Mouse (Mus musculus) neural tube, embryonic 12.5 days (tissue): ENCODE results near the gene Cbfa2t3. TPM values are rescaled to one million over a fixed set of nuclear protein-coding genes. Genes with fewer than 3 reads are reported as not detected.

ENCODE experiments used
- ATAC-seq: fragments of 200-750 bp; cut with Nextera tagmentation; 2 replicates; pipeline ENCODE4 v1.8.0; 2017; ENCODE audit warnings: low read depth, mild to moderate bottlenecking, moderate TSS enrichment, moderate library complexity; ENCODE audit not compliant: low FRiP score
- H3K27ac ChIP-seq: fragments of 300-500 bp; sonication (generic); 2 replicates; pipeline ENCODE4 v1.5.1; 2016
- H3K27me3 ChIP-seq: fragments of 300-500 bp; sonication (generic); replicated peaks from 2 replicates; pipeline ENCODE4 v1.6.1; 2016; ENCODE audit warnings: mild to moderate bottlenecking
- H3K36me3 ChIP-seq: fragments of 300-500 bp; sonication (generic); 2 replicates; pipeline ENCODE4 v1.6.1; 2016; ENCODE audit warnings: mild to moderate bottlenecking
- H3K4me1 ChIP-seq: fragments of 300-500 bp; sonication (generic); 2 replicates; pipeline ENCODE4 v1.6.1; 2016
- H3K4me2 ChIP-seq: fragments of 300-500 bp; sonication (generic); replicated peaks from 2 replicates; pipeline ENCODE4 v1.6.1; 2016; ENCODE audit warnings: mild to moderate bottlenecking
- H3K4me3 ChIP-seq: fragments of 300-500 bp; sonication (generic); 2 replicates; pipeline ENCODE4 v1.5.1; 2016
- H3K9ac ChIP-seq: fragments of 300-500 bp; sonication (generic); 2 replicates; pipeline ENCODE4 v1.6.1; 2016; ENCODE audit warnings: mild to moderate bottlenecking
- H3K9me3 ChIP-seq: fragments of 300-500 bp; sonication (generic); 2 replicates; pipeline ENCODE4 v1.6.1; 2016; ENCODE audit warnings: mild to moderate bottlenecking
- WGBS: fragments of 180-500 bp; shearing (Covaris S2); methylation state at CpG from one replicate; pipeline ENCODE4 v1.1.7; 2016; 5-methylcytosine and 5-hydroxymethylcytosine counted together
- polyA plus RNA-seq: library from polyadenylated mRNA; unstranded; fragments of >200 nt; fragmentation: Nextera tagmentation; extraction: Ambion mirVana; gene quantifications from 2 replicates; pipeline ENCODE4 v1.2.1, GENCODE M21; 2016

Gene Cbfa2t3
- polyA plus RNA-seq, 1 experiment from 2014 or later, result 15.3 TPM

DNA sequence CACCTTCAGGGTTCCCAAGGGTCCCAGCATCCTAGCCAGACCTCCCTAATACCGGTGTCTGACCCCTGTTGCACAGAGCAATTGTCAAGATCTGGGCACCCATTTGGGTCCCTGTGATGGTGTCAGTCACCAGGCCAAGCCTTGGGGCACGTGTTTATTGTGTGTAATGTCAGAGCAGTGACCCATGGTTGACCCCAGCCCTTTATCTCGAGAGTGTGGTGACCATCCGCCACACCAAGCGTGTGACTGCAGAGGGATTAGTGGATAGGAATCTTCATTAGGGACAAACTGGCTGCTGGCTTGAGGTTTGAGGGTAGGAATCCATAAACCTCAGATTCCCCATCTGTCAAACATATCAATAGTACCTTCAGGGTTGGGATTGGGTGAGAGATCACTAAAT lies 29.5 kb downstream of the Cbfa2t3 start:
- no peak overlapping the region for H3K4me2 ChIP-seq
- no peaks in the 10 kb centered on the region; the same call in 1 of the 2 replicates for H3K36me3 ChIP-seq
- 22% methylated on average over 5 of the region's 5 CpGs for WGBS
- no peak for ATAC-seq
- H3K9ac ChIP-seq, result no peak overlapping the region
- no peak overlapping the region for H3K4me3 ChIP-seq
- H3K9me3 ChIP-seq, result no peaks in the 10 kb centered on the region
- 0 out of 2 replicates have a peak, but pooled peaks cover 9% of the 10 kb centered on the region for H3K27me3 ChIP-seq
- H3K4me1 ChIP-seq, result peaks cover 65% of the 10 kb centered on the region
- no peak overlapping the region for H3K27ac ChIP-seq

DNA sequence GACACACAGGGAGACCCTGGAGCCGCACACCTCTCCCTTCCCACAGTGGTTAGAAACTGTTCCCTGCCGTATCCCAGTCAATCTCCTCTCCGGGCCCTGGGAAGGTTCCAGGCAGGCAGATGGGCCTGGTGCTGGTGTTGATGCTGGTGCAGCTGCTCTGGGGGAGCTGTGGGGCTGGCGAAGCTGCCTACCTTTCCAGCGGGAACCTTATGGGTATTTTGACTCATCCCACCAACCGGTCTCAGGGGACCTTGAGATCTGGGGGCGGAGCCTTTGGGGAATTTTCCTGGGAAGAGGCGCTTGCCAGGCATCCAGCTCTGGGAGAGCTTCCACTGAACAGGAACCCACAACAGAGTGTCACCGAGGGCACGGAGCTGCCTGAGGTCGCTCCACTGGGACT lies 31.1 kb downstream of the Cbfa2t3 start:
- Histone ChIP-seq H3K4me2 (no peak overlapping the region), H3K9me3 (no peaks in the 10 kb centered on the region), H3K27ac (no peak overlapping the region), H3K36me3 (no peaks in the 10 kb centered on the region; the same call in 1 of the 2 replicates), H3K4me3 (no peak overlapping the region), H3K9ac (no peak overlapping the region), H3K4me1 (peaks cover 70% of the 10 kb centered on the region), H3K27me3 (0 out of 2 replicates have a peak, but pooled peaks cover 5% of the 10 kb centered on the region)
- WGBS, result 77% methylated on average over 11 of the region's 11 CpGs
- no peak for ATAC-seq

DNA sequence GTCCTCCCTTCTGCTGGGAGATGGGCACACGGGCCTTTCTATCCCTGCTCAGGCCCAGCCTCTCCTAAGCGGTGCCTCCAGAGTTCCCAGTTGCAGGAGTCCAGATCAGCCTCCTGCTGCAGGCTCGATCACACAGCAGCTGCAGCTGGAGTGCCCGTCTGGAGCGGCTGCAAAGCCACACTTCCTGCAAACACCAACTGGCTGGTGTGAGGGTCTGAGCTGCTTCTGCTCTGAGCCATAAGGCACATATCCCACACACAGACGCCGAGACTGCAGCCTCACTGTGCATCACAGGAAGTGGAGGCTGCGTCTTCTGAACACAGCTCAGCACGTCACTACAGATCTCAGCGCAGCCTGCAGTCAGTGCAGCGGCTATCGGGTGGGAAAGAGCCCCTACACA lies 32.1 kb downstream of the Cbfa2t3 start:
- Histone ChIP-seq H3K9ac (0 out of 2 replicates have a peak overlapping the region, but pooled peaks have one; percentile 1), H3K9me3 (no peaks in the 10 kb centered on the region), H3K4me1 (peaks cover 75% of the 10 kb centered on the region), H3K36me3 (no peaks in the 10 kb centered on the region; the same call in 1 of the 2 replicates), H3K4me3 (no peak overlapping the region), H3K27ac (no peak overlapping the region), H3K27me3 (no peaks in the 10 kb centered on the region), H3K4me2 (peak overlapping the region; percentile 7; the same call in 1 of the 2 replicates)
- no peak for ATAC-seq
- WGBS, result 63% methylated on average over 12 of the region's 12 CpGs

DNA sequence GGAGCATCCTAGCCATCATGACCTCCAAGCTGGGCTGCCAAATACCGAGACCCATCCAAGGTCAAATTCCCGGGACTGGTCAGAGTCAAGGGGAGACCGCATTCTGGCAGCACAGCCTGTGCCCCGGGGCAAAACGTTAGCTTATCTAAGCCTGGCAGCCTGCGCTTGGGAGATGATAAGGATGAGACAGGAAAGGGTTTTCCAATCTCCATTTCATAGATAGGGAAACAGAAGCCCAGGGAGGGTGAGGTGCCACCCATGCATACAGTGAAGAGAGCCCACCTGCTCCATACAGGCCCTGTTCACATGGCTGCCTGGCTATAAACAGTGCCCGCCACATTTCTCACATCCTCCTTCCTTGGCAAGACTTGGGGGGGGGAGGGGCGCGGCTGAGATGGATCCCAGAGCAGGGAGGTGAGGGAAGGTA lies 32.6 kb downstream of the Cbfa2t3 start:
- Histone ChIP-seq H3K36me3 (no peaks in the 10 kb centered on the region; the same call in 1 of the 2 replicates), H3K4me1 (peaks cover 75% of the 10 kb centered on the region), H3K27me3 (no peaks in the 10 kb centered on the region), H3K4me2 (peak overlapping the region; percentile 7; the same call in 1 of the 2 replicates), H3K4me3 (no peak overlapping the region), H3K27ac (no peak overlapping the region), H3K9ac (peak overlapping the region; percentile 1; the same call in 1 of the 2 replicates), H3K9me3 (no peaks in the 10 kb centered on the region)
- no peak for ATAC-seq
- WGBS, result 67% methylated on average over 9 of the region's 9 CpGs

DNA sequence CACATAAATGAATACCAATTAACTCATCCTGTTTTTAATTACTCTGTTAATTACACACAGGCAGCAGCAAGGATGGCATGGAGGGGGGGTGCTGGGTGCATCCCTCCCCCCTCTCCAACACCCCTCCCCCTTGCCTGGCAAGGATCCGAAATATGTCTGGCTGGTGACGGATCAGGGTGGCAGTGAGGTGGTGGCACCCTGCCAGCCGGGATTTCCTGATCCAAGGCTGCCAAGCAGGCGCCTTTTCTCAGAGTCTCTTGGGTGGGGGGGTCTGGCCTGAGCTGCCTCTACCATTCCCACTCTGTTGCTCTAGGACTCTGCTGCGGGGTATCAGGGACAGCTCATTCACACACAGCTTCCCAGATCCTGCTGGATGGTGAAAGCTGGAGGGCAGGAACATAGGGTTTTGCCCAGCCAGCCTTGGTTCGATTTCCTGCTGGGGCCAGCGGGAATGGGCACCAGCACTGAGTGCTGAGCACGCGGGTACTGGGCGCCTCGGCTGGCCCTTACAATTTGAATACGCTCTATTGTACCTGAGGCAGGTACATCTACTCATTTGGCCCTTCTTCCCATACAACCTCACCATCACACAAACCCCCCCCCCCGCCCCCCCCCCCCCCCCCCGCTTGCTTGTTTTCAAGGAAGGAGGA lies 33.1 kb downstream of the Cbfa2t3 start:
- 71% methylated on average over 12 of the region's 14 CpGs for WGBS
- H3K27ac ChIP-seq, result no peak overlapping the region
- no peak overlapping the region for H3K4me3 ChIP-seq
- no peaks in the 10 kb centered on the region; the same call in 1 of the 2 replicates for H3K36me3 ChIP-seq
- H3K4me1 ChIP-seq, result peaks cover 75% of the 10 kb centered on the region
- ATAC-seq, result no peak
- H3K27me3 ChIP-seq, result no peaks in the 10 kb centered on the region
- no peaks in the 10 kb centered on the region for H3K9me3 ChIP-seq
- peak overlapping the region; percentile 12; the same call in 1 of the 2 replicates for H3K4me2 ChIP-seq
- no peak overlapping the region for H3K9ac ChIP-seq

DNA sequence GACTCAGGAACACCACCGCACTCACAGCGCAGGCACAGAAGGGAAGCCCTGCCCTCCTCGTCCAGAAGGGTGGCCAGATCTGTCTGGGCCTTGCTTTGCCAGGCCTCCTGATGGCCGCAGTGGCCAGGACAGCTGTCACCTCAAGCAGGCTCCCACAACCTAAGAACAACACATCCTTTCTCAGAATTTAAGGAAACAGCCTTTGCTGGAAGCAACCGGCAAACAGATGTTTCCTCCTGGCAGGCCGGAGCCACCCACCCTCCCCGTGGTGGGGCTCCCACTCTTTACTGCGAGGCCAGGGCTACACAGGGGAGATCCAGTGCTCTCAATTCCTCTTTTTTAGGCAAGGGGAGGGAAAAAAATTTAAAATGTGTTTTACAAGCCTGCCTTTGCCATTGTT lies 33.7 kb downstream of the Cbfa2t3 start:
- Histone ChIP-seq H3K27ac (no peak overlapping the region), H3K27me3 (no peaks in the 10 kb centered on the region), H3K36me3 (no peaks in the 10 kb centered on the region; the same call in 1 of the 2 replicates), H3K9ac (no peak overlapping the region), H3K4me2 (0 out of 2 replicates have a peak overlapping the region, but pooled peaks have one; percentile 12), H3K4me3 (no peak overlapping the region), H3K4me1 (peaks cover 70% of the 10 kb centered on the region), H3K9me3 (no peaks in the 10 kb centered on the region)
- ATAC-seq, result no peak
- 55% methylated on average over 8 of the region's 8 CpGs for WGBS

DNA sequence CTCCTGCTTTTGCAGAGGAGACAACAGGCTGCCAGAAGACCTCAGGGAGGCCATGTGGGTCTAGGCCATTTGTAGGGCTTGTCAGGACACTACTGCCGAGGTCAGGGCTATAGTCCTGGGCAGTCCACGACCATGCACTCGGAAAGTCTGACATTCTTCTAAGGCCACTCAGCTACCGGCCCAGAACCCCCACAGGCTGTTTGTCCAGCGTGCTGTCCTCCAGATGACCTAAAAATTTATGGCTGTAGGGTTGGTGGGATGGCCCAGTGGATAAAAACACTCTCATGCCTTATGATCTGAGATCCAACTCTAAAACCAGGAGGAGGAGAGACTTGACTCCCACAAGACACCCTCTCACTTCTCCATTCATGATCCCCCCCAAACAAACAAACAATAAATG lies 35.2 kb downstream of the Cbfa2t3 start:
- H3K9ac ChIP-seq, result no peak overlapping the region
- no peak overlapping the region for H3K4me3 ChIP-seq
- WGBS, result 59% methylated on average over 5 of the region's 5 CpGs
- no peak for ATAC-seq
- H3K36me3 ChIP-seq, result no peaks in the 10 kb centered on the region; the same call in 1 of the 2 replicates
- H3K4me1 ChIP-seq, result peaks cover 69% of the 10 kb centered on the region
- H3K27ac ChIP-seq, result no peak overlapping the region
- H3K27me3 ChIP-seq, result no peaks in the 10 kb centered on the region
- no peaks in the 10 kb centered on the region for H3K9me3 ChIP-seq
- no peak overlapping the region for H3K4me2 ChIP-seq

DNA sequence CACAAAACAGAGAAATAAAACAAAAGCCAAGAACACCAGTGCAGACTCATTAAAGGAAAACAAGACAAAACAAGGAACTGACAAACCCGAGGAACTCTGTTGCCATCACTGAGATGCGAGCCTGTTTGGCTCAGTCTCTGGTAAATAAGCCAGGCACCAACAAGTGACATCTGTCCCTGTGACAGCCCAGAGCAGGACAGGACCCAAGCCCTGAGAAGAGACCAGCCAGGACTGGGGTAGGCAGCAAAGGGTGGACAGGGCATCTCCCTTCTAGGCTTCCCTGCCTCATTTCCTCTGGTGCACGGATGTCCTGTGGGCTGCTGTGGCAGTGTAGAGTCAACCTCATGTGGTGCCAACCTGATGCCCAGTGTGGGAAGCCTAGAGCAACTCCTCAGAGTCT lies 35.8 kb downstream of the Cbfa2t3 start:
- H3K9me3 ChIP-seq, result no peaks in the 10 kb centered on the region
- no peaks in the 10 kb centered on the region; the same call in 1 of the 2 replicates for H3K36me3 ChIP-seq
- no peaks in the 10 kb centered on the region for H3K27me3 ChIP-seq
- ATAC-seq, result no peak
- H3K4me3 ChIP-seq, result no peak overlapping the region
- H3K27ac ChIP-seq, result no peak overlapping the region
- H3K9ac ChIP-seq, result no peak overlapping the region
- peaks cover 72% of the 10 kb centered on the region for H3K4me1 ChIP-seq
- no peak overlapping the region for H3K4me2 ChIP-seq
- 83% methylated on average over 3 of the region's 3 CpGs for WGBS

DNA sequence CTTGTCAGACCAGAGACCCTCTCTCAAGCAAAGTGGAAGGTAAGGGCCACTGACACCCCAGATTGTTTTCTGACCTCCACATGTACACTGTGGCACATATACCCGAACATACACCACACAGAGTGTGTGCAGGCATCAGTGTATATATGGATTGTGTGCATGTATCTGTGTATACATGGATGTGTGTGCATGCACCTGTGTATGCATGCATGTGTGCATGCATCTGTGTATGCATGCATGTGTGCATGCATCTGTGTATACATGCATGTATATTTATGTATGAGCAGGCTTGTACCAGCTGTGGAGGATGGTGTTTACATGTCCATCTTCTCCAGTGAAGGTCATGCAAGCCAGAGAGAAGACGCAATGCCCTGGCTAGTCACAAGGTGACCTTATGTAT lies 37.0 kb downstream of the Cbfa2t3 start:
- Histone ChIP-seq H3K4me2 (no peak overlapping the region), H3K9ac (no peak overlapping the region), H3K4me1 (peaks cover 68% of the 10 kb centered on the region), H3K27me3 (no peaks in the 10 kb centered on the region), H3K9me3 (no peaks in the 10 kb centered on the region), H3K4me3 (no peak overlapping the region), H3K27ac (no peak overlapping the region), H3K36me3 (no peaks in the 10 kb centered on the region)
- ATAC-seq, result no peak
- WGBS, result 86% methylated on average over 2 of the region's 2 CpGs

DNA sequence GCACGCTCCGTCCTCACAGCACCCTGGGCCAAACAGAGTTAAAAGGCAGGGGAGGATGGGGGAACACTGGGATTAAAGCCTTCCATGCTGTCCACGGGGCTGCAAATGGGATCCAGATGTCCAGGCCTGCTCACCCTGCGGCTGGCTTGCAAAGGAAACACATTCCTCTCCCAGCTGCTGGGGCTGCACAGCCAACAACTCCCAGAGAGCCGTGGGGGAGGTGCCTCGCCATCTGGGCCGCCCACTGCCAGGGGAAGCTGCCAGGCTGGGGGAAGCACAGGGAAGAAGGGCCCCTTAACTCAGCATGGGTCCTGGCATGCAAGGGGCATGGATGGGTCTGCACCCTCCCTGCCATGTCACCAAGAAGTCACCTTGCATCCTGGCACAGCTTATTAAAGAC lies 37.8 kb downstream of the Cbfa2t3 start:
- H3K4me2 ChIP-seq, result 0 out of 2 replicates have a peak overlapping the region, but pooled peaks have one; percentile 7
- H3K27me3 ChIP-seq, result no peaks in the 10 kb centered on the region
- no peak overlapping the region for H3K4me3 ChIP-seq
- no peak overlapping the region for H3K27ac ChIP-seq
- peaks cover 60% of the 10 kb centered on the region for H3K4me1 ChIP-seq
- ATAC-seq, result no peak
- no peak overlapping the region for H3K9ac ChIP-seq
- 41% methylated on average over 7 of the region's 7 CpGs for WGBS
- no peaks in the 10 kb centered on the region for H3K36me3 ChIP-seq
- H3K9me3 ChIP-seq, result no peaks in the 10 kb centered on the region

DNA sequence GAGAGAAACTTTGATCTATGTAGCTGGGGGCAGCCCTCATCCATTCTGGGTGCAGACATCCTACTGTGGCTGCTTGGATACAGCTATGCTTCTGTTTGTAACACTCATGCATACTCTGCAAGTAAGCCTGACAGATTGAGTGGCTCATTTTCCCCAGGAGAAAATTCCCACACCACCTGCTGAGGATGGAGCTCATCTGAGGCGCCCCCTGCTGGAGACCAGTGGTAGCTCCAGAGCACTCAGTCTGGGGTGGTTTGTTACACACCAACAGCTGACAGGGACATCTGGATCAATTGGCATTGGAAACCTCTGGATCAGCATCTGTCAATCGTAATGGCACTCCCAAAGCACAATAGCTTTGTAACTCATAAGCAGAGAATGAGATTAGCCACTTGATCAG lies 38.9 kb downstream of the Cbfa2t3 start:
- no peak overlapping the region for H3K4me2 ChIP-seq
- H3K4me3 ChIP-seq, result no peak overlapping the region
- H3K36me3 ChIP-seq, result no peaks in the 10 kb centered on the region
- no peak overlapping the region for H3K9ac ChIP-seq
- no peak for ATAC-seq
- H3K27ac ChIP-seq, result no peak overlapping the region
- peaks cover 58% of the 10 kb centered on the region for H3K4me1 ChIP-seq
- H3K27me3 ChIP-seq, result no peaks in the 10 kb centered on the region
- 73% methylated on average over 2 of the region's 2 CpGs for WGBS
- no peaks in the 10 kb centered on the region for H3K9me3 ChIP-seq

DNA sequence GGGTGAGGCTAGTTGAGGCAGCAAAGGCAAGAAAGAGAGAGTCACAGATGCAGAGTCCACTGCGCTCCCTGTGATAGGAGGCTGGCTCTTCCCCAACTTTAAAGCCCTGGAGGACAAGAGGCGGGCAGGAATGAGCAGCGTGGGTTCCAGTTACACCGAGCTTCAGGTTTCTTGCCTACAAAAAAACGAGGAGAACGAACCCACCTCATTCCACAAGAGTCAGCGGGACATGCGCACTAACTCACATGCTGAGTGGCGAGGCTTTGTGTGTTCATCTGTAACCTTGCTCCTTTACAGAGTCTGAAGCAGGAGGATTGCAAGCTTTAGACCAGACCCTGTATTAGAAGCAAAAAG lies 40.1 kb downstream of the Cbfa2t3 start:
- no peak overlapping the region for H3K27ac ChIP-seq
- H3K9me3 ChIP-seq, result no peaks in the 10 kb centered on the region
- no peaks in the 10 kb centered on the region for H3K36me3 ChIP-seq
- H3K4me1 ChIP-seq, result peaks cover 57% of the 10 kb centered on the region
- no peaks in the 10 kb centered on the region for H3K27me3 ChIP-seq
- no peak overlapping the region for H3K4me3 ChIP-seq
- H3K9ac ChIP-seq, result no peak overlapping the region
- H3K4me2 ChIP-seq, result no peak overlapping the region
- ATAC-seq, result no peak
- WGBS, result 69% methylated on average over 9 of the region's 9 CpGs
